Mouse (Mus musculus) embryonic fibroblast, embryonic 13.5 days (primary cell): Measurements from ENCODE around the gene Tlr2. TPM values are rescaled to one million over a fixed set of nuclear protein-coding genes. Genes with fewer than 3 reads are reported as not detected.
A peak's percentile ranks its signal among the peaks of the same experiment; 100 is the strongest.

Experiments used
- H3K27ac ChIP-seq: 2 replicates; pipeline ENCODE4 v1.5.1; 2012; ENCODE audit warnings: low read length, control low read depth, inconsistent platforms; ENCODE audit not compliant: insufficient read depth
- H3K4me1 ChIP-seq: 2 replicates; pipeline ENCODE4 v1.6.1; 2011; ENCODE audit warnings: low read length; ENCODE audit not compliant: control insufficient read depth, insufficient read depth
- H3K4me3 ChIP-seq: 2 replicates; pipeline ENCODE4 v1.5.1; 2011; ENCODE audit warnings: mild to moderate bottlenecking, control low read depth, low read length; ENCODE audit not compliant: insufficient read depth
- CTCF ChIP-seq: IDR thresholded peaks from 2 replicates; pipeline ENCODE4 v1.5.1; 2011; ENCODE audit warnings: mild to moderate bottlenecking, control low read depth, low read length, moderate library complexity, borderline replicate concordance; ENCODE audit not compliant: insufficient read depth
- POLR2A ChIP-seq: IDR thresholded peaks from 2 replicates; pipeline ENCODE4 v1.6.1; 2011; ENCODE audit warnings: low read depth, mild to moderate bottlenecking, control low read depth, low read length, moderate library complexity
- polyA plus RNA-seq: library from polyadenylated mRNA; stranded (reverse); fragments of >200 nt; gene quantifications from 2 replicates; pipeline ENCODE4 v1.2.4, GENCODE M21; 2011; ENCODE audit warnings: low read depth; ENCODE audit not compliant: missing spikeins, insufficient read length

Tlr2 gene
- polyA plus RNA-seq, 1 experiment, result 4.7 TPM

DNA sequence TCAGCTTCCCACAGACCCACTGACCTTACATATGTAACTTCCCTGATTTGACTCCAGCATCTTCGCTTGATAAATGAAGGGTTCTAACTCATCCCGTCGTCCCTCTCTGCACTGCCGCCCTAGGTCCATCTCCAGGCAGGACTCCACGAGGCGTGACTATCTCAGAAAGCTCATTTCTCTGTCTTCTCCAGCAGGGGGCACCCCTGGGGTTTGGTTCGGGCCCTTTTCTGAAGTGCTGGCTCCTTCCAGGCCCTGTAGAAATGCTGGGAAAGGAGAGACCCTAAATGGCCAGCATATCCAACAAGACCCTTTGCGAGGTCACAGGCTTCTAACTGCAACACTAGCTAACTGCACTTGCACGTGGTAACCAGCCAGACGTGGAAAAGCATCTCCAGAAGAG, 43.7 kb downstream of the Tlr2 start:
- H3K4me1 ChIP-seq, result no peaks in the 10 kb centered on the region
- no peak overlapping the region for H3K27ac ChIP-seq
- TF ChIP-seq POLR2A (no peak), CTCF (no peak)
- no peak overlapping the region for H3K4me3 ChIP-seq

DNA sequence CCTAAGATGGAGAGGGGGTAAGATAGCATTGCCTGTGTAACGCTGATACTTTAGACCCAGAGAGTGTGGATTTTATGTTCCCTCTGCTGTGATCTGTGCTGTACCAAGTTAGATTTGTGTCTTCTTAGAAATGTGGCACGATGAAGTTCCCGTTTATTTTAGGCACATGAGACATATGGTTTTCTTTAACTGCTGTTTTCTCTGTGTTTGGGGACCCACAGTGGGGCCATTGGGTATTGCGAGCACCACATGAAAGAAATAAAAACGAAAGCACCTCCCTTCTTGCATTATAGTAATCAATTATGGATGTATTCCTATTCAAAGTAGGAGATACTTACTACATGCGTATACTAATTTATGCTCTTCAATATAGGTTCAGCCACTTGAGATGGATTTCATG, 44.5 kb downstream of the Tlr2 start:
- no peaks in the 10 kb centered on the region for H3K4me1 ChIP-seq
- no peak overlapping the region for H3K27ac ChIP-seq
- no peak overlapping the region for H3K4me3 ChIP-seq
- TF ChIP-seq POLR2A (no peak), CTCF (no peak)

DNA sequence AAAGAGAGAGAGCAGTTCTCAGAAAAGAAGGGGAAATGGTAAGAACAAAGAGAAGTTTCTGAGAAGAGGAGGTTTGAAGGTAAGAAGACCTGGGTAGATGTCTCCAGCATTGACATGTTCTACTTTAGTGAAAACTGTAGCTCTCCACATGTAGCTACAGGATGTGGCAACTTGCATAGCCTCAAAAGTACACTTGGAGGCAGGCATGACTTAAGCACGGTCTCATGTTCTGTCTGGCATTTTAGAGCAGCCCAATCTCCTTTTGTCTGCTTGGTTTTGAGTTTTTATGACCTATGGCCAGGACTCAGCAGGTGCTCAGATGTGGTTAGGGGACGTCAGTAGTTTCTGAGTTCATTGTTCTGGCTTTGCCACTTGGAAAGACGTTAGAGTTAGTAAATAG, 50.1 kb downstream of the Tlr2 start:
- Histone ChIP-seq H3K4me3 (no peak overlapping the region), H3K4me1 (no peaks in the 10 kb centered on the region), H3K27ac (no peak overlapping the region)
- TF ChIP-seq POLR2A (no peak), CTCF (no peak)

DNA sequence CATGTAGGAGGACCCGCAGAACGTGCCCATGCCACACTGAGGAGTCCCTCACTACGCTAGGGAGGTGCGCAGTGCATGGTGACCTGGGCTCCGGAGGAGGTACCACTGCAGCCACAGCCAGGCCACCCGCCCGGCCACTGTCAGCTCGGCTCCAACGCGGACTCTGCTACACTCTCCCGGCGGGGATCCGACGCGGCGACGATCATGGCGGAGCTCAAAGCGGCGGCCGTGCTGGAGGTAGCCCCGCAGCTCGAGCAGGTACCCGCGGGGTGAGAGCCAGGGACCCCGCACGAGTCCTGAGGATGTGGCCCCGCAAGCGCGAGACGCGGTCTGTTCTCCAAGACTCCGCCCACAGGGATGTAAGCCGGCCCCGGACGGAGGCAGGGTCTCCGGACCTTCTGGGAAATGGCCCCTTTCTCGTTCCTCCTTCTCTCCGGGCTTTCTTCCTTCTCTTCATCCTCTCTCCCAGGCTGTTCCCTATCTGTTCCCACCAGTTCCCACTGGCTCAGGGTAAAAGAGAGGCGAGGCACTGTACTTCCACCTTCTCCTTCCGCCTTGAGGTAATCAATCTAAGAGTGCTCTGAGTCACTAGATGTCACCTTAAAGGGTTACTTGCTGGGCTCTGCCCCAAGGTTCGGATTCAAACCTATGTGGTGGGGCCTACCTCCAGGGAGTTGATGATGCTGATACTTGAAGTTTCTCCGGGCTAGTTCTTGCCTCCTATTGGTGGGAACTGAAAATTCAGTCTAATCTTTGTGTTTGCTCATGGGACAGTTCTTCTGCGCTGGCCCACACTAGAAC, 51.7 kb downstream of the Tlr2 start:
- TF ChIP-seq POLR2A (0 out of 2 replicates have a peak, but pooled peaks have one; percentile 39), CTCF (no peak)
- Histone ChIP-seq H3K4me3 (peak overlapping the region; percentile 41), H3K4me1 (no peaks in the 10 kb centered on the region), H3K27ac (no peak overlapping the region)

DNA sequence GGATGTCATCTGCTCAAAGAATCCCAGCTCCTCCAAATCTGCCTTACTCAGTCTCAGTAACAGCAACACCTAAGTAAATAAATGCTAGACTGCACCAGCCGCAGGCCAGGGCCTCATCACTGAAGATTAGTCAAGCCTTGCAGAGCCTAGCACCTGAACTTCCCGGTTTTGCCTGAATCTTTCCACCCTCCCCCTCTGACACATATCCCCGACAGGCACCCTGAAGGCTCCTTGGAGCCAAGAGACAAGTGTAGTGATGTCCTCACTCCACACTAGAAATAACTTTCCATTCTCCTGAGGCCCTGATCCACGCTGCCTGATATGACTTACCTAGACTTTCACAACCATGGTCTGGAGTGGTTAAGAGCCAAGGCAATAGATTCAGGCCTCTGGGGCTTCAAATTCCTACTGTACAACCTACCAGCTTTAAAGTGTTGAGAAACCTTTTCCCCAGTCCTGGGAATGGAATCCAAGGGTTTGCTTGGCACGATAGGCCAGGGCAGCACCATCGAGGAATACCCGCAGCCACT, 53.7 kb downstream of the Tlr2 start:
- Histone ChIP-seq H3K27ac (no peak overlapping the region), H3K4me3 (no peak overlapping the region), H3K4me1 (no peaks in the 10 kb centered on the region)
- TF ChIP-seq POLR2A (no peak), CTCF (no peak)

DNA sequence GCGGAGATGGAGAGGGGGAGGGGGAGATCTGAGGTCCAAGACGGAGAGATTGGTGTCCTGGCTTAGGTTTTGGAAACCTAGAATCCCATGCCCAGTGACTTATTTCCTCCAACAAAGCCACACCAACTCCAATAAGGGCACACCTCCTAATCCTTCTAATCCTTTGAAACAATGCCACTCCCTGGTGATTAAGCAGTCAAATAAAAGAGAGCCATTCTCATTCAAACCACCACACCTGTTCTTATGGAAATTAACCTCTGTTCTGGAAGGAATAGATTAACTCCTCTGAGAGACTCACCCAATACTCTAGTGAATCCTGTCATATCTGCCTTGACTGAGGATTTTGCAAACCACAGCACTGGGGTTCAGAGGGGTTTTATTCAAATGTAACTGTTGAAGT, 54.5 kb downstream of the Tlr2 start:
- Histone ChIP-seq H3K4me1 (no peaks in the 10 kb centered on the region), H3K27ac (no peak overlapping the region), H3K4me3 (no peak overlapping the region)
- no peak for TF ChIP-seq POLR2A
- TF ChIP-seq CTCF, result no peak

Other genes starting within 250 kb of the Tlr2 start
- 2.4 and 49.9 TPM in 2 replicates for gene Sfrp2, start 75.4 kb downstream of the Tlr2 start, polyA plus RNA-seq
- gene Tmem131l, start 198.4 kb upstream of the Tlr2 start, polyA plus RNA-seq, result 11.6 and 22.6 TPM in 2 replicates